Mouse (Mus musculus) fibroblast of lung, adult 2 months (primary cell): ENCODE results near the gene Dysf.
A peak's percentile ranks its signal among the peaks of the same experiment; 100 is the strongest.

Experiments used
- DNase-seq: peaks from one replicate; pipeline ENCODE4 v3.0.0-alpha.2; 2011; ENCODE audit warnings: low read depth

Dysf gene

GRCm38 (mm10) chr6:84050238-84050637, 41.8 kb downstream of the Dysf start:
- DNase-seq, result no peak

DNA sequence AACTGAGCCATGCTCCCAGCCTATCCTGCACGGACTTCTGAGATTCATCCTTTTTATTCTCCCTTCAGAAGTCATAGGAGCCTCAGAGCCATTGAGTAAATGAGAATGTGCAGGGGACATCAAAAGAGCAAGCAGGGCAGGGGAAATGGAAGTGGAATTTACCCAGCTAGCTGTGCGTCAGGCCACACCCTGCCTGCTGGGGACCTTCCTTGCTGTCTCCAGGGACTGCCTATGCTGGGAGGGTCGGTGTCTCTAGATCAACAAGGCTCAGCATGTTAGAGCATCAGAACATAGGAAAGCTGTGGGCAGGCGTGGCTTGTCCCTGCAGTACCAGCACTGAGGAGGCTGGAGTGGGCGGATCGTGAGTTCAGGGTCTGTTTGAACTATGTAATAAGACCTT, 42.6 kb downstream of the Dysf start:
- DNase-seq, result no peak

GRCm38 (mm10) chr6:84053874-84054530, 45.6 kb downstream of the Dysf start:
- DNase-seq, result no peak

- DNase-seq, result no peak
Measured at GRCm38 (mm10) chr6:84055619-84056018, 47.2 kb downstream of the Dysf start.

DNA sequence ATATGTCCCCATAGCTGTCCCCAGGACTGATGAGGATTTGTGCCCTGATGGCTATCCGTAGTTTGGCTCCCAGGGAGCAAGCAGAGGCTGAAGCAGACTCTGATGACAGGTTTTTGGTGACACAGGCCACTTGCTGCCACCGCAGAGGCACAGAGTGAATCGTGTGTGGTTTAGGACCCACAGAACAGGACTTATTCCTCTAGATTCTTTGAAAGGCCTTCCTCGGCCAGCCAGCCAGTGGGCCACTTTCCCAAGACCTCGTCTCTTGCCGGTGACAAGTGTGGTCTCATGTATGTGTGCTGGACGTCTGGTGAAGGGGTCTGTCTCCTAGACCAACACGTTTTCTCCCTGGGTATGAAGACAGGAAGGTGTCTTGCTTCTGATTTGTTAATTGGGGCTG, 48.8 kb downstream of the Dysf start:
- DNase-seq, result no peak

DNA sequence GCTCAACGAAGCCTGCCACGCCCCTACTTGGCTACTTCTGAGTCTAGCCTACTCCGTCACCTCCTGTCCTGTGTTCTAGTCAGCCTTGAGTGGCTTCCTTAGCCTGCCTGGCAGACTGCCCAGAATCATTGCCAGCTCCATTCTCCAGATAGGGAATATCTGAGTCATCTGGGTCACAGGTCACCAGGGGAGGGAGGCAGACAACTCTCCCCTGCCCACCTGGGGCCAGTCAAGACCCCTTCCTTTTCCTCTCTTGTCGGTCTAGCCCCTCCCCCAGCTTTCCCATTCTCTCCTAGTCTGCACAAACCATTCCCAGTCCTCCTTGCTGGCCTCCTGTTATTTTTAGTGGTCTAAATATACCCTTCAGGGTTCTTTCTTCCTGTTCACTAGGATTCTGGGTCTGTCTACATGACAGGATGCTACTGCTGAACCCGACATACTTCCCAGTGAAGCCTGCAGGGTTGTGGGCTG, 50.3 kb downstream of the Dysf start:
- DNase-seq, result no peak

GRCm38 (mm10) chr6:84059771-84060414, 51.5 kb downstream of the Dysf start:
- no peak for DNase-seq

GRCm38 (mm10) chr6:84061328-84061727, 52.9 kb downstream of the Dysf start:
- DNase-seq, result no peak

DNA sequence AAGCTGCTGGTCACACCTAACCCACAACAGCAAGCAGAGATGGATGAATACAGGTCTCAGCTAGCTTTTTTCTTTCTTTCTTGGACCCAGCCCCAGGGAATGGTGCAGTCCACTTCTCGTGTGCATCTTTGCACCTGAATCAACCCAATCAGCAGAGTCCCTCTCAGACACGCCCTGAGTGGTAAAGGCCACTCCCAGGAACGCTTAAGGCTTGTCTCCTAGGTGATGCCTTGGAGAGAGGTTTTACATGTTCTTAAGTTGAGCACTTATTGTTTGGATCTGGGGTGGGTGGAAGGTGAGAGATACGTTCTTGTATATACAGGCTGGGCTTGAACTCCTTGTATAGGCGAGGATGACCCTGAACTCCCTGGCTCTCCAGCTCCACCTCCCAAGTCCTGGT, 54.2 kb downstream of the Dysf start:
- DNase-seq, result no peak

- no peak for DNase-seq
Measured at GRCm38 (mm10) chr6:84068236-84068635, 59.8 kb downstream of the Dysf start.

DNA sequence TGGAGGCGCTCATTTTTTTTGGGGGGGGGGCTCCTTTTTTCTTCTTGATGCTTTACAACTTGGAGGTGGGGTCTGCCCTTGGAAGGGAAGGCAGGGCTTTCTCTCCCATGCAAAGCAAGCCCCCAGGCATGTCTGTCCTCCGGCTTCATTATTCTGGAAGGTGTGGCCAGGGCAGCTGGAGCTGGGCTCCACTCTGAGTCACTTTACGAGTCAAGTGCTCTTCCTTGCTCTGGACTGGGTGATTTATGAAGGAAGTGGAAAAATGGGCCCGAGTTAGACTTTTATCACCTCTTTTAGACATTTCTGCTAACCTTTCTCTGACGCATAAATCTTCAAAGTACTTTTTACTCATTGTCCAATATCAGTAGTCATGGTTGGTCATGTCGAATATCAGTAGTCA, 61.9 kb downstream of the Dysf start:
- DNase-seq, result no peak

DNA sequence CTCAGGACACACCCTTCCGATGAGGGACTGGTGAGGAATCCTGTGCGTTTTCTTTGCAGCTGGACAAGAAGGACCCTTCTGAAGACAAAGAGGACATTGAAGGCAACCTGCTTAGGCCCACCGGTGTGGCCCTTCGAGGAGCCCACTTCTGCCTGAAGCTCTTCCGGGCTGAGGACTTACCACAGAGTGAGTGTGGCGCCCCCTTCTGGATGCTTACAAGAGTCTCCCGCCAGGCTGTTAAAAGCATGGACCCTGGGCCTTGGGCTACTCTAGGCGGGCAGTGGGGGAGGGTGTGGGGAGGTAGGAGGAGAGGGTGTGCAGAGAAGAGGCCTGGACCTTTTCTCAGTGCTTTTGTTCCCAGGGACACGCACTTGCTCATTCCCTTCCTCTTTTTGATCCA, 64.2 kb downstream of the Dysf start:
- no peak for DNase-seq

GRCm38 (mm10) chr6:84078172-84078571, 69.8 kb downstream of the Dysf start:
- no peak for DNase-seq

- DNase-seq, result no peak
Measured at GRCm38 (mm10) chr6:84080631-84081030, 72.2 kb downstream of the Dysf start.

GRCm38 (mm10) chr6:84084757-84085156, 76.4 kb downstream of the Dysf start:
- DNase-seq, result peak; percentile 32

DNA sequence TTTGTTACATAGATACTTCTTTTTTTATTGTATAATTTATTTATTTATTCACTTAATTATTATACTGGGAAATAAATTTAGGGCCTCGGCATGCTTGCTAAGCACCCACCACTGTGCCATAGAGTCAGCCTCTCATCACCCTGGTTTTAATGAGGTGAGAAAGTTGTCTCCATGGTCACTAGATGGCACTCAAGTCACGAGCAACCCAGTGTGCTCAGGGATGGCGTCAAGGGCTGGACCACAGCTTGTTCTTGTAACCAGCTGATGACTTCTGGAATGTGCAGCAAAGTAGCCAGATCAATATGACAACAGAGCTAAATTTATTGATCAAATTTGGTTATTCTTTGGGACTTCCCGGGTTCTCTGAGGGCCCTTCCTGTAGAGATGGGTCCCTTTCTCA, 85.1 kb downstream of the Dysf start:
- peak; percentile 32 for DNase-seq

- DNase-seq, result no peak
Measured at GRCm38 (mm10) chr6:84094536-84094935, 86.1 kb downstream of the Dysf start.

DNA sequence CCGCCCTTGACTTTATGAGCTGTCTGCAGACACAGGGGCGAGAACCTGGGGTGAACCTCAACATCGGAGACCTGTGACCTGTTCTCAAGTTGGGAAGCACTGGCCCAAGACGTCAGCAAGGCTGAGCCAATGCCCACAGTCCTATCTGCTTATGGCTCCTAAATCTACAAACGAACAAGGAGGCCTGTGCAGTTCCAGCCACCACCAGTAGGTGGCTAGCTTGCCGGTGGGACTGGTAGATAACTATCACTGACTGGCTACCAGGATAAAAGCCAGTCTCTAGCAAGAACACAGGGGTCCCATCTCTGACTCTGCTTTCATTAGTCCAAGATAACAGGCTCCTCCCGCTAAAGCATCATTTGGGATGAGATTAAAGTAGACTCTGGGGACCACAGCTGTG, 86.6 kb downstream of the Dysf start:
- DNase-seq, result no peak

- no peak for DNase-seq
Measured at GRCm38 (mm10) chr6:84095882-84096281, 87.5 kb downstream of the Dysf start.

DNA sequence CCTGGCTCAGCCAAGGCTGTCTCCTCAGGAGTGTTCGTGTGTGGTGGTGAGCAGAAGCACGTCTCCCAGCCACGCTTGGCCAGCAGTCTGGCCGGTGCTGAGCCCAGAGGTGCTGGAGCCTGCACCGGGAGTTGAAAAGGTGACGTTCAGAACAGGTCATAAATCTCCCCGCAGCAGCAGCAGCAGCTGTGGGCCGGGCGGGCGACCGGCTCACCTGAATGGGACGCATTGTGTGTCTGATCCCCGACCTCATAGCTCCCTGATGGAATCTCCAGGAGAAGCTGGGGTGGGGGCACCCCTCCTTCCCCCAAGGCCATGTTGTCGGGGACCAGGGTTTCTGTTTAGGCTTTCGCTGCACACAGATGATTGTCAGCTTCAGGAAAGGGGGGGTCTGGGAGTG, 93.6 kb downstream of the Dysf start:
- no peak for DNase-seq

DNA sequence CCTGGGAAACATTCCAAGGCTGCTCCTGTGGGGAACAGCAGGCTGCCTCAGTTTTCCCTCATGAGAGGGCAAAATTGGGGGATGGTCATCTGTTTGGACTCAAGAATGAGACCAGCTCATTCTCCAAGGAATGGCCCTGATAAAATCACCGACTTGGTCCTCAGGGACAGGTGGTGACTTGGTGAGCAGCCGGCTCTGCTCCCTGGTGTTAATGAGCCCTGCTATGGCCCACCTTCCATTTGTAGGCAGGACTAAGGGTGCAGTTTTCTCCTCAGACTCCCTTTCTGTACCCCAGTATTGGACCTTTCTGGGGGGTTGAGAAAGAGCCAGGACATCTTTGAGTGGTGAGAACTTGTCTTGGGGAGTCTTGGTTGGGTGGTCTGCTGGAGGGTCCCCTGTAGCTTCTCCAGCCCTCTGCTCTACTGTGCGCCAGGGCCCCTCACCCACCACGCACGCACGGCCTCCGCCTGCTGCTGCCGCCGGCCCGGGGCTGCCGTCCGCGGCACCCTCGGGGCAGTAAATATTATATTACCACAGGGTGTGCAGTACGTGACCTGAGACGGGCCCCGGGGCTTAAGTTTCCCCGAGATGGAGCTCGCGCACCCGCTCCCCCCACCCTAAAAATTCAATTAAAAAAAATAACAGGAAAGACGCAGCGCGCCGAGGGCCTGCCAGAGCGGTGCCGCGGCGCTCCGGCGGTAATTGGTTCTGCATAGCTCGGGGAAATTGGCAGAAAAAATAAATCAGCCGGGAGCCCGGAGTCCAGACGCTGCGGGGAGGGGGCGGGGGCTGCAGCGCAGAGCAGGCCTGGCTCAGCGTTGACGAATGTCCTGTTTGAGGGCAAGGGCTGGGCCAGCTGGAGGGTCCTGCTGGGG, 97.0 kb downstream of the Dysf start:
- DNase-seq, result no peak

GRCm38 (mm10) chr6:84106082-84106481, 97.7 kb downstream of the Dysf start:
- DNase-seq, result no peak

DNA sequence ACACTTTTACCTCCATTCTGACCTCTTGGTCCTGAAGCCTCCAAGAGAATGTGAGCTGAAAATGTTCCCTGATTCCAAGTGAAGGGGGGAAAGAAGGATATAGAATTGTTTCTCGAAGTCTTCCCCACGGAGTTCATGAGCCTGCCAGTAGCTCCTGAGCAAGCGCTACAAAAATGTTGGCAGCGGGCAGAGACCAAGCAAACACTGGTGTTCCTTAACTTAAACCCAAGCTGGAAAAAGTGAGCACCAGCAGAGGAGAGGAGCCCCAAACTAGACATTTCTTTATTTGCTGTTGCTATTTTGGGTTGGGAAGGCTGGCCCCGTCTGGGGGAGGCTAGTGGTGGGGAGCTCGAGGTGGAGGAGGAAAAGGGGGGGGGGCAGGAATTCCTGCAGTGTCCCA, 102.0 kb downstream of the Dysf start:
- no peak for DNase-seq
